Mouse (Mus musculus) heart, embryonic 12.5 days (tissue): ENCODE data around the gene Laptm4a. TPM values are rescaled to one million over a fixed set of nuclear protein-coding genes. Genes with fewer than 3 reads are reported as not detected.
"Not testable (repeated sequence)": the region's sequence is repeated elsewhere in the genome, so short reads cannot be mapped to it uniquely, and the experiment has no call there.

Experiments
- ATAC-seq: fragments of 200-750 bp; cut with Nextera tagmentation; 2 replicates; pipeline ENCODE4 v1.8.0; 2017; ENCODE audit warnings: moderate TSS enrichment, moderate library complexity; ENCODE audit not compliant: insufficient number of reproducible peaks, low FRiP score
- H3K27ac ChIP-seq: fragments of 300-500 bp; sonication (generic); 2 replicates; pipeline ENCODE4 v1.5.1; 2016; ENCODE audit warnings: mild to moderate bottlenecking, moderate library complexity; ENCODE audit not compliant: poor library complexity, severe bottlenecking
- H3K27me3 ChIP-seq: fragments of 300-500 bp; sonication (generic); replicated peaks from 2 replicates; pipeline ENCODE4 v1.6.1; 2016; ENCODE audit warnings: mild to moderate bottlenecking, moderate library complexity
- H3K36me3 ChIP-seq: fragments of 300-500 bp; sonication (generic); 2 replicates; pipeline ENCODE4 v1.6.1; 2016; ENCODE audit warnings: mild to moderate bottlenecking, moderate library complexity
- H3K4me1 ChIP-seq: fragments of 300-500 bp; sonication (generic); replicated peaks from 2 replicates; pipeline ENCODE4 v1.6.1; 2016; ENCODE audit warnings: mild to moderate bottlenecking
- H3K4me2 ChIP-seq: fragments of 300-500 bp; sonication (generic); 2 replicates; pipeline ENCODE4 v1.6.1; 2016; ENCODE audit warnings: mild to moderate bottlenecking, moderate library complexity
- H3K4me3 ChIP-seq: fragments of 300-500 bp; sonication (generic); 2 replicates; pipeline ENCODE4 v1.5.1; 2016; ENCODE audit warnings: mild to moderate bottlenecking
- H3K9ac ChIP-seq: fragments of 300-500 bp; sonication (generic); 2 replicates; pipeline ENCODE4 v1.6.1; 2016; ENCODE audit warnings: mild to moderate bottlenecking, moderate library complexity
- H3K9me3 ChIP-seq: fragments of 300-500 bp; sonication (generic); replicated peaks from 2 replicates; pipeline ENCODE4 v1.6.1; 2016; ENCODE audit warnings: mild to moderate bottlenecking, moderate library complexity
- WGBS: fragments of 180-500 bp; shearing (Covaris S2); methylation state at CpG from one replicate; pipeline ENCODE4 v1.1.7; 2016; 5-methylcytosine and 5-hydroxymethylcytosine counted together
- polyA plus RNA-seq: library from polyadenylated mRNA; unstranded; fragments of >200 nt; fragmentation: Nextera tagmentation; extraction: Ambion mirVana; gene quantifications from 2 replicates; pipeline ENCODE4 v1.2.1, GENCODE M21; 2016

The Laptm4a gene
- polyA plus RNA-seq, 1 experiment from 2014 or later = 295 TPM

- Histone ChIP-seq H3K4me1 (peaks cover 20% of the 10 kb centered on the region), H3K36me3 (peaks cover 58% of the 10 kb centered on the region)
- 76% methylated on average over 4 of the region's 4 CpGs for WGBS
- H3K9ac ChIP-seq, H3K27me3 ChIP-seq, ATAC-seq, H3K27ac ChIP-seq, H3K4me3 ChIP-seq, H3K4me2 ChIP-seq, H3K9me3 ChIP-seq: not testable (repeated sequence)
These were observed 14.7 kb downstream of the Laptm4a start for GRCm38 (mm10) chr12:8936210-8936609.

- ATAC-seq = no peak
- no peaks in the 10 kb centered on the region for H3K9me3 ChIP-seq
- peaks cover 12% of the 10 kb centered on the region for H3K4me1 ChIP-seq
- H3K27ac ChIP-seq = no peak overlapping the region
- H3K4me2 ChIP-seq = no peak overlapping the region
- WGBS = 91% methylated on average over 4 of the region's 4 CpGs
- H3K27me3 ChIP-seq = no peaks in the 10 kb centered on the region
- H3K4me3 ChIP-seq = no peak overlapping the region
- H3K36me3 ChIP-seq = peaks cover 51% of the 10 kb centered on the region
- no peak overlapping the region for H3K9ac ChIP-seq
These were observed 18.0 kb downstream of the Laptm4a start for GRCm38 (mm10) chr12:8939490-8939889.

- Histone ChIP-seq H3K4me2 (no peak overlapping the region), H3K27ac (no peak overlapping the region), H3K27me3 (no peaks in the 10 kb centered on the region), H3K36me3 (peaks cover 43% of the 10 kb centered on the region), H3K9ac (no peak overlapping the region), H3K9me3 (no peaks in the 10 kb centered on the region), H3K4me1 (peaks cover 6% of the 10 kb centered on the region), H3K4me3 (no peak overlapping the region)
- WGBS = 68% methylated on average over 12 of the region's 12 CpGs
- ATAC-seq = no peak
These were observed 18.8 kb downstream of the Laptm4a start for GRCm38 (mm10) chr12:8940011-8941005.

GRCm38 (mm10) chr12:8941131-8941615 lies 19.7 kb downstream of the Laptm4a start:
- no peak overlapping the region for H3K27ac ChIP-seq
- no peaks in the 10 kb centered on the region for H3K27me3 ChIP-seq
- WGBS = 64% methylated on average over 4 of the region's 4 CpGs
- no peak overlapping the region for H3K4me2 ChIP-seq
- no peaks in the 10 kb centered on the region; the same call in 1 of the 2 replicates for H3K4me1 ChIP-seq
- H3K4me3 ChIP-seq = no peak overlapping the region
- no peak for ATAC-seq
- peaks cover 34% of the 10 kb centered on the region for H3K36me3 ChIP-seq
- no peaks in the 10 kb centered on the region for H3K9me3 ChIP-seq
- no peak overlapping the region for H3K9ac ChIP-seq

GRCm38 (mm10) chr12:8941699-8942392 lies 20.4 kb downstream of the Laptm4a start:
- Histone ChIP-seq H3K4me1 (no peaks in the 10 kb centered on the region; the same call in 1 of the 2 replicates), H3K27ac (no peak overlapping the region), H3K36me3 (peaks cover 27% of the 10 kb centered on the region), H3K4me2 (no peak overlapping the region), H3K27me3 (no peaks in the 10 kb centered on the region), H3K9me3 (no peaks in the 10 kb centered on the region), H3K9ac (no peak overlapping the region), H3K4me3 (no peak overlapping the region)
- WGBS = 46% methylated on average over 4 of the region's 4 CpGs
- no peak for ATAC-seq

- Histone ChIP-seq H3K27ac (no peak overlapping the region), H3K9ac (peak overlapping the region; percentile 63; the same call in 1 of the 2 replicates), H3K4me2 (peak overlapping the region; percentile 94), H3K36me3 (no peaks in the 10 kb centered on the region), H3K27me3 (peaks cover 7% of the 10 kb centered on the region), H3K4me1 (peaks cover 20% of the 10 kb centered on the region), H3K4me3 (0 out of 2 replicates have a peak overlapping the region, but pooled peaks have one; percentile 54), H3K9me3 (no peaks in the 10 kb centered on the region)
- no peak for ATAC-seq
- 50% methylated on average over 9 of the region's 9 CpGs for WGBS
These were observed 25.7 kb downstream of the Laptm4a start for GRCm38 (mm10) chr12:8947163-8947562.

GRCm38 (mm10) chr12:8947714-8948464 lies 26.4 kb downstream of the Laptm4a start, which contains the start of gene Matn3:
Gene Matn3, plus strand, starts transcription at chr12:8947929.
- no peaks in the 10 kb centered on the region for H3K36me3 ChIP-seq
- no peak within 1 kb of the TSS for H3K27ac ChIP-seq
- under 1% methylated on average over 42 of the region's 42 CpGs for WGBS
- H3K9me3 ChIP-seq = no peaks in the 10 kb centered on the region
- ATAC-seq = peak; percentile 78
- H3K4me3 ChIP-seq = peak within 1 kb of the TSS; percentile 54
- H3K27me3 ChIP-seq = peaks cover 7% of the 10 kb centered on the region
- H3K9ac ChIP-seq = peak within 1 kb of the TSS; percentile 63
- H3K4me2 ChIP-seq = peak within 1 kb of the TSS; percentile 94
- peaks cover 20% of the 10 kb centered on the region for H3K4me1 ChIP-seq

GRCm38 (mm10) chr12:8953136-8953535 lies 31.7 kb downstream of the Laptm4a start:
- WGBS = 73% methylated on average over 10 of the region's 10 CpGs
- no peak for ATAC-seq

GRCm38 (mm10) chr12:8954161-8954561 lies 32.7 kb downstream of the Laptm4a start:
- Histone ChIP-seq H3K4me1 (peaks cover 6% of the 10 kb centered on the region), H3K4me2 (no peak overlapping the region), H3K27ac (no peak overlapping the region), H3K27me3 (no peaks in the 10 kb centered on the region; the same call in 1 of the 2 replicates), H3K36me3 (no peaks in the 10 kb centered on the region), H3K9me3 (0 out of 2 replicates have a peak, but pooled peaks cover 3% of the 10 kb centered on the region), H3K4me3 (no peak overlapping the region), H3K9ac (no peak overlapping the region)
- WGBS = 65% methylated on average over 9 of the region's 9 CpGs
- no peak for ATAC-seq

More at GRCm38 (mm10) chr12:8953136-8953535, 31.7 kb downstream of the Laptm4a start:
- H3K27me3 ChIP-seq = peaks cover 7% of the 10 kb centered on the region
- H3K4me1 ChIP-seq = peaks cover 10% of the 10 kb centered on the region
- H3K9me3 ChIP-seq = 0 out of 2 replicates have a peak, but pooled peaks cover 3% of the 10 kb centered on the region
- H3K4me2 ChIP-seq = no peak overlapping the region
- no peak overlapping the region for H3K9ac ChIP-seq
- H3K4me3 ChIP-seq = no peak overlapping the region
- no peaks in the 10 kb centered on the region for H3K36me3 ChIP-seq
- no peak overlapping the region for H3K27ac ChIP-seq

GRCm38 (mm10) chr12:8961607-8962316 lies 40.3 kb downstream of the Laptm4a start:
- no peak overlapping the region for H3K27ac ChIP-seq
- H3K9me3 ChIP-seq = 0 out of 2 replicates have a peak, but pooled peaks cover 3% of the 10 kb centered on the region
- no peaks in the 10 kb centered on the region for H3K36me3 ChIP-seq
- 69% methylated on average over 9 of the region's 9 CpGs for WGBS
- H3K4me1 ChIP-seq = no peaks in the 10 kb centered on the region
- H3K4me2 ChIP-seq = no peak overlapping the region
- no peaks in the 10 kb centered on the region for H3K27me3 ChIP-seq
- H3K9ac ChIP-seq = no peak overlapping the region
- ATAC-seq = no peak
- H3K4me3 ChIP-seq = no peak overlapping the region
